Mouse (Mus musculus) embryonic facial prominence, embryonic 15.5 days (tissue): ENCODE data around the gene Myrfl. TPM values are rescaled to one million over a fixed set of nuclear protein-coding genes. Genes with fewer than 3 reads are reported as not detected.
A peak's percentile ranks its signal among the peaks of the same experiment; 100 is the strongest.

Experiments used
- ATAC-seq: fragments of 200-750 bp; cut with Nextera tagmentation; 2 replicates; pipeline ENCODE4 v1.8.0; 2017; ENCODE audit warnings: low read depth, moderate TSS enrichment; ENCODE audit not compliant: insufficient number of reproducible peaks, low FRiP score, low TSS enrichment
- H3K27ac ChIP-seq: fragments of 300-500 bp; sonication (generic); replicated peaks from 2 replicates; pipeline ENCODE4 v1.5.1; 2015; ENCODE audit warnings: mild to moderate bottlenecking, inconsistent platforms
- H3K27me3 ChIP-seq: fragments of 300-500 bp; sonication (generic); 2 replicates; pipeline ENCODE4 v1.6.1; 2015; ENCODE audit warnings: inconsistent platforms
- H3K36me3 ChIP-seq: fragments of 300-500 bp; sonication (generic); 2 replicates; pipeline ENCODE4 v1.6.1; 2015; ENCODE audit warnings: mild to moderate bottlenecking, inconsistent platforms
- H3K4me1 ChIP-seq: fragments of 300-500 bp; sonication (generic); 2 replicates; pipeline ENCODE4 v1.6.1; 2015; ENCODE audit warnings: inconsistent platforms
- H3K4me2 ChIP-seq: fragments of 300-500 bp; sonication (generic); replicated peaks from 2 replicates; pipeline ENCODE4 v1.6.1; 2015; ENCODE audit warnings: mild to moderate bottlenecking, inconsistent platforms
- H3K4me3 ChIP-seq: fragments of 300-500 bp; sonication (generic); replicated peaks from 2 replicates; pipeline ENCODE4 v1.5.1; 2015; ENCODE audit warnings: mild to moderate bottlenecking, inconsistent platforms
- H3K9ac ChIP-seq: fragments of 300-500 bp; sonication (generic); 2 replicates; pipeline ENCODE4 v1.6.1; 2015; ENCODE audit warnings: inconsistent platforms
- H3K9me3 ChIP-seq: fragments of 300-500 bp; sonication (generic); replicated peaks from 2 replicates; pipeline ENCODE4 v1.6.1; 2016; ENCODE audit warnings: inconsistent platforms
- WGBS: fragments of 180-500 bp; shearing (Covaris S2); methylation state at CpG from one replicate; pipeline ENCODE4 v1.1.7; 2015; 5-methylcytosine and 5-hydroxymethylcytosine counted together
- polyA plus RNA-seq: library from polyadenylated mRNA; unstranded; fragments of >200 nt; fragmentation: Nextera tagmentation; extraction: Ambion mirVana; gene quantifications from 2 replicates; pipeline ENCODE4 v1.2.1, GENCODE M21; 2015

Gene Myrfl
- polyA plus RNA-seq, 1 experiment from 2014 or later = 0.24 TPM

DNA sequence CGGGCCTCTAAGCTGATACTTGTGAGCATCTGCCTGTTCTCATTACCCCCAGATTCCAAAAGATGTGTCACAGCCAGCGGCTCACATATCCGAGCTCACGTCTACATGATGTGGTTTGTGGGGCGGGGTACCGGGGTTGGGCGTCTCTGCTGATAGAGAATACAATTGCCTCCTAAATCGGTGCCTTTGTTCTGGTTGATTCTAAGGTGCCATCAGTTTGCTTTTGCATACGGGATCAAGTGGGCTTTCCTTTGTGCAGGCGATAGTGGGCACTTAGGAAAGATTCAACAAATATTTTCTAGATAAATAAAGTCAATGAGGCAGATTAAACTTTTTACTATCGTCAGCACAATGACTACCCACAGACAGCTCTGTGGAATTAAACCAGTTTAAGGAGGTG, 141.8 kb downstream of the Myrfl start:
- H3K9me3 ChIP-seq = no peaks in the 10 kb centered on the region
- H3K27ac ChIP-seq = no peak overlapping the region
- no peak overlapping the region for H3K4me3 ChIP-seq
- no peaks in the 10 kb centered on the region for H3K27me3 ChIP-seq
- peaks cover 37% of the 10 kb centered on the region for H3K4me1 ChIP-seq
- no peak for ATAC-seq
- H3K36me3 ChIP-seq = no peaks in the 10 kb centered on the region
- WGBS = 71% methylated on average over 11 of the region's 11 CpGs
- H3K9ac ChIP-seq = no peak overlapping the region
- H3K4me2 ChIP-seq = no peak overlapping the region

DNA sequence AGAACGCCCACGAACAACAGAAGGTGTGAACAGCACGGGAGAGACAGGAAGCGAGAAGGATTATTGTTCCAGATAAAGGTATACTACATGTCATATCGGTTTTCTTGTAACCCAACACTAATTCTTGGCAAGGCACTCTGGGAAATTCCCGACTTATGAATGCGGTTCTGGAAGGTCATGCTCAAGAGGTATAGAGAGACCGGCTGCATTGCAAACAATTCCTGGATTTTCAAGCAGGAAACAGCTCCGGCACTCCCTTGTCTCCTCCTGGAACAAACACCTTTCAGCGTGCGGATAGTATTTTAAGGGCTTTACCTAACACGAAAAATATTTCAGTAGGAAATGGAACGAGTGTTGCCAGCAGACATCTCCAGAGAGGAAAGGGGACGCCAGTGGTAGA, 145.8 kb downstream of the Myrfl start:
- WGBS = 42% methylated on average over 14 of the region's 14 CpGs
- Histone ChIP-seq H3K27ac (no peak overlapping the region; the same call in 1 of the 2 replicates), H3K4me1 (peaks cover 15% of the 10 kb centered on the region; the same call in 1 of the 2 replicates), H3K27me3 (no peaks in the 10 kb centered on the region), H3K36me3 (no peaks in the 10 kb centered on the region), H3K9me3 (no peaks in the 10 kb centered on the region), H3K9ac (no peak overlapping the region), H3K4me3 (no peak overlapping the region), H3K4me2 (no peak overlapping the region)
- ATAC-seq = no peak

DNA sequence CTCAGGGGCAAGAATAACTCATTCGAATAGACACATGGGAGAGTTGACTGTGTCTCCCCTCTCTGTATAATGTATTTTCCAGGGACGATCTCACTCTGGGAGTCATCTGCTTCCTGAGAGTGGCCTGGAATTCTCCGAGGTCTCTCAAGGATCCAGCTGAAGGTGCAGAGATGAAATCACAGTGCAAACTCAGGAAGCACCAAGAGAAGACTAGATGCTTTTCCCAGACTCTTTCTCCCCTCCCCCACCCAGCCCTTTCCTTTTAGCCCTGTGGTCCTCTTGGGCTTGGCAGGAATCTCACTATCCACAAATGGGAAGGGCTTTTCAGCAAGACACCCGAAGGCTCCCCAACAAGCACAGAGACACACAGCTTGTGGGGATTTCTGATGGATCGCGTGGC, 146.7 kb downstream of the Myrfl start:
- Histone ChIP-seq H3K27me3 (no peaks in the 10 kb centered on the region), H3K36me3 (no peaks in the 10 kb centered on the region), H3K4me2 (no peak overlapping the region), H3K9ac (no peak overlapping the region), H3K27ac (peak overlapping the region; percentile 56; the same call in 1 of the 2 replicates), H3K9me3 (no peaks in the 10 kb centered on the region), H3K4me3 (no peak overlapping the region), H3K4me1 (peaks cover 8% of the 10 kb centered on the region; the same call in 1 of the 2 replicates)
- WGBS = 61% methylated on average over 6 of the region's 6 CpGs
- ATAC-seq = no peak

DNA sequence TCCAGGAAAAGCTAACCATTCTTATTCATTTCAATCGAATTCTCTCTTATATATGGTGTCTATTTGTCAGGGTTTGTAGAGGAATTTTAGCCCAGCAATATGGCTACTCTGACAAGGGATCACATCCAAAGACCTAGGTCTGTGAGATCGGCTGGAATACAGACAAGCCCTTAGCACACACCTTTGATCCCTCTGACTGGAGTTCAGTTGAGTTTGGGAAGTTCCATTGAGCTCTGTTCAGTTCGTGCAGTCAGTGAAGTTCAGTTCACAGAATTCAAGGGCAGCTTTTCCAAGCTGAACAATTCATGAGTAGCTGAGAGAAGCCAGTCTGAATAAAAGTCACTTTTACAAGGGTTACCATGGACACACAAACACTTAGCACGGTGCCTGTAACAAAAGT, 148.0 kb downstream of the Myrfl start:
- H3K4me2 ChIP-seq = no peak overlapping the region
- H3K4me1 ChIP-seq = peaks cover 8% of the 10 kb centered on the region; the same call in 1 of the 2 replicates
- 85% methylated on average over 4 of the region's 4 CpGs for WGBS
- H3K27ac ChIP-seq = no peak overlapping the region
- H3K36me3 ChIP-seq = no peaks in the 10 kb centered on the region
- no peaks in the 10 kb centered on the region for H3K27me3 ChIP-seq
- ATAC-seq = no peak
- H3K4me3 ChIP-seq = no peak overlapping the region
- no peaks in the 10 kb centered on the region for H3K9me3 ChIP-seq
- H3K9ac ChIP-seq = no peak overlapping the region

DNA sequence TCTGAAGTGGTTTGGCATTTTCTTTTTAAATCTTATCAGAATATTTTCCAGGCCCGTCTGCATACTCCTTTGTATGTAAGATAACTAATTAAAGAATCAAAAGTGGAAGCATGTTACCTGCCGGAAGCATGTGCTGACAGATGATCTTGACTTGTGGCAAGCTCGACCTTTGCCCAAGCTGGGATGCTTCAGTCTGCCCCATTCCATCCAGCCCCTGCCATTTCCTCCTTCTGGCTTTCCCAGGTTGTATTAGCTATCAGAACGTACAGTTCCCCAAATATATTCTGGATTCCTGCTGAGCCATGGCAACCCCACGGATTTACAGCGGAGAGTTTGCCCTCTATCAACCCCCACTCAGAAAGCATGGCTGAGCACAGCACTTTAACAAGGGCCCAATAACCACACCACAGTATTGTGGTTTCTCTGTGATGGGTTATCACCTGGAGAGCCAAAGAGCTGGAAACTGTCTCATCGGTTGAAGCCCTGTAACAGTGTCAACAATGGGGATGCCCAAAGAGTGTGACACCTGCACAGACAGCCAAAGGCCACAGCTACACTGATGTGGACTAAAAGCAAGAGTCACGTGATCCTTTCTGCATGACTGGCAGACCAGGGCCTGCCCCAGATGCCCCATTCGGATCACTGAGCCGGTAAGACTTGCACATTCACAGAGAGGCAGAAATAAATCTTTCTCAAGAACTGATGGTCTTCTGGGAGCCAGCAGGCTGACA, 150.3 kb downstream of the Myrfl start:
- Histone ChIP-seq H3K36me3 (no peaks in the 10 kb centered on the region), H3K27me3 (no peaks in the 10 kb centered on the region), H3K9ac (no peak overlapping the region), H3K4me2 (no peak overlapping the region), H3K27ac (no peak overlapping the region), H3K4me3 (no peak overlapping the region), H3K9me3 (no peaks in the 10 kb centered on the region), H3K4me1 (peaks cover 20% of the 10 kb centered on the region)
- ATAC-seq = no peak
- WGBS = 70% methylated on average over 10 of the region's 10 CpGs

DNA sequence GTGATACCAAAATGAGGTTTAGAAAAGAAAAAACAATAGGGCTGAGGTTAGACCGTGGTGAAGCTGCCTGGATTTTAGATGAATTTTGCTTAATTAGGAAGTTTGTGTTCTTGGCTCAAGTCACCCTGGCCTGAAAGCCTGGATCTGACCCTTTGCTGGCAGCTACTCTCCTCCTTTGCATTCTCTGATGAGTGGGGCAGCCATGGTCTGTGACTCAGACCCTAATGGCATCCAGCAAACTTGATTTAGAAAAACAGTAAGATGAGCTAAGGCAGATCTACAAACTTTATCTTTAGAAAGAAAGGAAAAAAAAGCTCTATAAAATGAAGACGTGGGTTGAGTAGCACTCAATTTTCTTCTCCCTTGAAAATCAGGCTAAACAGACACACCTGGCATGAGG, 154.0 kb downstream of the Myrfl start:
- Histone ChIP-seq H3K4me1 (peaks cover 41% of the 10 kb centered on the region), H3K9ac (no peak overlapping the region), H3K27ac (no peak overlapping the region), H3K4me3 (no peak overlapping the region), H3K9me3 (no peaks in the 10 kb centered on the region), H3K36me3 (no peaks in the 10 kb centered on the region), H3K27me3 (no peaks in the 10 kb centered on the region), H3K4me2 (no peak overlapping the region)
- 54% methylated on average over 2 of the region's 2 CpGs for WGBS
- no peak for ATAC-seq

DNA sequence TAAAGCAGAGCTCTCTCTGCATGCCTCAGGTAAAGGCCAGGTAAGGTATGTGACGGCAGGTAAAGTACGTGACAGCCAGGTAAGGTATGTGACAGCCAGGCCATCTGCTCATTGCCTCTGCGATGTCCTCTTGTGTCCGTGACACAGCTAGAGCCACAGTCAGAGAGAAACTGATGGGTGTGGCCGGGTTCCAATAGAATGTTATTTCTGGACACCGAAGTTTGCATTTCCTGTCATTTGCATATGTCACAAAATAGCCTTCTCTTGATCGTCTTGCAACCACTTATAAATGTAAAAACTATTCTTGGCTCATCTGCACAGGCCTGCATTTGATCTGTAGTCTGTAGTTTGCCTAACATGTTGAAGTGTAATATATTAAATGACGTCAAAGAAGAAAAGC, 154.5 kb downstream of the Myrfl start:
- 0 out of 2 replicates have a peak overlapping the region, but pooled peaks have one; percentile 11 for H3K27ac ChIP-seq
- WGBS = 74% methylated on average over 8 of the region's 8 CpGs
- no peak for ATAC-seq

DNA sequence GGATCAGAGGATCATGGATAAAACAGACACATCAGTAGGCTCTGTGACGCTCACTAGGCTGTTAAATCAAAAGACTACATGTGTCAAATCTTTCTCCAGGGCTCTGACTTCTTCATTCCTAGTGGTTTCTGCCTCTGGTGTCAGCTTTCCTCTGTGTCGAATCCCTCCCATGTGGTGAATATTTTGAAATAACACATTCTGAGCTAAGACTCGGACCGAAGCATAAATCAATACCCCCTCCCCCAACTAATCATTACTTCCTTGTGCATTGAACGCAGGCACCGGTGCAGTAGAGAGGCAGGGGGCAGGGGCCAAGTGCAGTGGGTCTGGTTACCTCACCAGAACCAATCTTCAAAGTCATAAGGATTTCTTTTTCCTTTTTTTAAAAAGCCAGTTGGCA, 155.4 kb downstream of the Myrfl start:
- Histone ChIP-seq H3K4me2 (no peak overlapping the region), H3K9me3 (no peaks in the 10 kb centered on the region), H3K36me3 (no peaks in the 10 kb centered on the region), H3K27me3 (no peaks in the 10 kb centered on the region), H3K4me1 (peaks cover 41% of the 10 kb centered on the region), H3K27ac (peak overlapping the region; percentile 92), H3K4me3 (no peak overlapping the region), H3K9ac (no peak overlapping the region)
- ATAC-seq = no peak
- 15% methylated on average over 6 of the region's 6 CpGs for WGBS

More for the DNA sequence above, 154.5 kb downstream of the Myrfl start:
- peaks cover 41% of the 10 kb centered on the region for H3K4me1 ChIP-seq
- H3K27me3 ChIP-seq = no peaks in the 10 kb centered on the region
- H3K4me2 ChIP-seq = no peak overlapping the region
- H3K4me3 ChIP-seq = no peak overlapping the region
- no peaks in the 10 kb centered on the region for H3K36me3 ChIP-seq
- H3K9me3 ChIP-seq = no peaks in the 10 kb centered on the region
- H3K9ac ChIP-seq = no peak overlapping the region

DNA sequence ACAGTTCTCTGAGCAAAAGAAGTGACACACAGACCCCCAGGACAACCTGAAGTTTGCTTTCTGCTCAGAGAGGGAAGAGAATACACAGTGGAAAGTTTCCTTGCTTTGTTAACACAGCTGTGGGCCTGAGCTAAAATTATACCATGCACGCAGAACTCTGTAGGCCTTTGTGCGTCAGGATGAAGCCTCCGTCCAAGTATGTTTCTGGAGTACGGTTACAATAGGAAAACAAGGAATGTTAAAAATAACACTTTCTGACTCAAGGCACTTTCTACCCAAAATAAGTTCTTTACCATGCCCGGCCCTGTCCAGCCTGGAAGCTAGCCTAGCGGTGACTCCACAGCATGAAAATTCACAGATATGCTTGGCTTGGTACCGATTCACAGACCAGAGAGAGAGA, 156.6 kb downstream of the Myrfl start:
- no peaks in the 10 kb centered on the region for H3K9me3 ChIP-seq
- H3K4me2 ChIP-seq = no peak overlapping the region
- H3K27me3 ChIP-seq = no peaks in the 10 kb centered on the region
- H3K4me1 ChIP-seq = peaks cover 44% of the 10 kb centered on the region
- H3K36me3 ChIP-seq = no peaks in the 10 kb centered on the region
- ATAC-seq = peak; percentile 59
- H3K4me3 ChIP-seq = no peak overlapping the region
- no peak overlapping the region for H3K9ac ChIP-seq
- H3K27ac ChIP-seq = peak overlapping the region; percentile 92
- WGBS = 21% methylated on average over 7 of the region's 7 CpGs

DNA sequence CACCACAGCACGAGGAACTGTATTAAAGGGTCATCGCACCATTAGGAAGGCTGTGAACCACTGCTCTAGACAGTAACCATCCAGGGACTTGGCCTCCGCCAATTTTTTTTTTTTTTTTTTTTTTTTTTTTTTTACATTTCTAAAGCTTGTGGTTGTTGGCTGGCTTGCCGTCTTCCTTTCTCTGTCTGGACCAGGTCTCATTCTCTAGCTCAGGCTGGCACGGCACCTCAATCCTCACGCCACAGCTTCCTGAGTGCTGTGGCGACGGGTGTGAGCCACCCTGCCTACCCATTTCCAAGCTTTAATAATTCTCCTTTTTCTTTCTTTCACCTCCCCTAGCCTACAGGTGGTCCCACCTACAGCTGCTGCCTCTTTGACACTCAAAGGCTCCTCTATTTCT, 158.2 kb downstream of the Myrfl start:
- Histone ChIP-seq H3K4me2 (no peak overlapping the region), H3K9ac (no peak overlapping the region), H3K9me3 (no peaks in the 10 kb centered on the region), H3K36me3 (no peaks in the 10 kb centered on the region), H3K4me3 (no peak overlapping the region), H3K27ac (no peak overlapping the region), H3K4me1 (peaks cover 44% of the 10 kb centered on the region), H3K27me3 (no peaks in the 10 kb centered on the region)
- 84% methylated on average over 8 of the region's 8 CpGs for WGBS
- ATAC-seq = no peak

DNA sequence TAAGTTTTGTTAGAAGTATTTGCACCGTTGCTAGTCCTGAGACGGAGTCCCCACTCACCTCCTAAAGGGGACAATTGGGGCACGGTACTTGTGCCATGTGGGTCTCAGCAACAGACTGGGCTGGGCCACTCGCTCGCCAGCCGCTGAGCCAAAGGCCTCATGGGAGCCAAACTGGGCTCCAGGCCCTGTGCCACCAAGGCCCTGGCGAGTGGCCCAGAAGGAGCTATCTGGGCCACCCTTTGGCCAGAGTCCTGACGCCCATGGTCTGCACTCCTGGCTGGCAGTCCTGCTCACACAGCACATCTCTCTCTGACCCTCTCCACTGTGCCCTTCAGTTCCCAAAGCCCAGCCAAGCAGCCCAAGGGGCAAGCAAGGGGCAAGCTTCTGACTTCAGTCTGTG, 161.1 kb downstream of the Myrfl start:
- Histone ChIP-seq H3K36me3 (no peaks in the 10 kb centered on the region), H3K4me1 (peaks cover 24% of the 10 kb centered on the region), H3K9me3 (no peaks in the 10 kb centered on the region), H3K4me3 (no peak overlapping the region), H3K27ac (no peak overlapping the region), H3K4me2 (no peak overlapping the region), H3K9ac (no peak overlapping the region), H3K27me3 (no peaks in the 10 kb centered on the region)
- WGBS = 86% methylated on average over 8 of the region's 8 CpGs
- ATAC-seq = no peak

DNA sequence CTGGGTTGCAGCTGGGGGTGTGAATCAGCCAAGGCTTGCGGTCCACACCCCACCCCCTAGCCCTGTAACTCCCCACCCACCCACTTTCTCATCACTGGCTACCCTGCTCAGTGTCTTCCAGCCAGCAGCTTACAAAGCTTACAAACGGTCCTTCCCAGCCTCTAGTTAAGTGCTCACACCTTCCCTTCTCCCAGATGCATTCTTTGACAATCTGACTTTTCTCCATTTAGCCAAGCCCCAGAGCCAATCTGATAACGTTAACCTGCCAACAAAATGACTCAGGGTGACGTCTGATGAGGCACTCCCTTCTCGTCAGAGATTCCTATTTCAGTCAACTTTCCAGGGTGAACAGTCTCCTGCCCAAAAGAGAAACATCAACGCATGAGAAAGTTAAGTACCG, 163.1 kb downstream of the Myrfl start:
- H3K36me3 ChIP-seq = no peaks in the 10 kb centered on the region
- no peaks in the 10 kb centered on the region for H3K27me3 ChIP-seq
- no peaks in the 10 kb centered on the region for H3K9me3 ChIP-seq
- WGBS = 59% methylated on average over 7 of the region's 7 CpGs
- H3K4me1 ChIP-seq = peaks cover 4% of the 10 kb centered on the region; the same call in 1 of the 2 replicates
- no peak overlapping the region for H3K4me3 ChIP-seq
- no peak overlapping the region for H3K9ac ChIP-seq
- no peak for ATAC-seq
- no peak overlapping the region for H3K4me2 ChIP-seq
- H3K27ac ChIP-seq = no peak overlapping the region
